Mouse (Mus musculus) brain, embryonic 14.5 days (tissue): Measurements from ENCODE around the gene Snd1.

Source experiments
- CTCF ChIP-seq: fragments of 200-500 bp; IDR thresholded peaks from 2 replicates; pipeline ENCODE4 v1.5.1; 2012; ENCODE audit warnings: inconsistent platforms, mild to moderate bottlenecking, moderate library complexity, borderline replicate concordance; ENCODE audit not compliant: insufficient read depth, insufficient read length; ENCODE audit errors: extremely low read depth
- POLR2A ChIP-seq: fragments of 200-500 bp; IDR thresholded peaks from 2 replicates; pipeline ENCODE4 v1.6.1; 2012; ENCODE audit warnings: mild to moderate bottlenecking, inconsistent platforms, borderline replicate concordance; ENCODE audit not compliant: poor library complexity, insufficient read depth, insufficient read length, severe bottlenecking; ENCODE audit errors: extremely low read depth

DNA sequence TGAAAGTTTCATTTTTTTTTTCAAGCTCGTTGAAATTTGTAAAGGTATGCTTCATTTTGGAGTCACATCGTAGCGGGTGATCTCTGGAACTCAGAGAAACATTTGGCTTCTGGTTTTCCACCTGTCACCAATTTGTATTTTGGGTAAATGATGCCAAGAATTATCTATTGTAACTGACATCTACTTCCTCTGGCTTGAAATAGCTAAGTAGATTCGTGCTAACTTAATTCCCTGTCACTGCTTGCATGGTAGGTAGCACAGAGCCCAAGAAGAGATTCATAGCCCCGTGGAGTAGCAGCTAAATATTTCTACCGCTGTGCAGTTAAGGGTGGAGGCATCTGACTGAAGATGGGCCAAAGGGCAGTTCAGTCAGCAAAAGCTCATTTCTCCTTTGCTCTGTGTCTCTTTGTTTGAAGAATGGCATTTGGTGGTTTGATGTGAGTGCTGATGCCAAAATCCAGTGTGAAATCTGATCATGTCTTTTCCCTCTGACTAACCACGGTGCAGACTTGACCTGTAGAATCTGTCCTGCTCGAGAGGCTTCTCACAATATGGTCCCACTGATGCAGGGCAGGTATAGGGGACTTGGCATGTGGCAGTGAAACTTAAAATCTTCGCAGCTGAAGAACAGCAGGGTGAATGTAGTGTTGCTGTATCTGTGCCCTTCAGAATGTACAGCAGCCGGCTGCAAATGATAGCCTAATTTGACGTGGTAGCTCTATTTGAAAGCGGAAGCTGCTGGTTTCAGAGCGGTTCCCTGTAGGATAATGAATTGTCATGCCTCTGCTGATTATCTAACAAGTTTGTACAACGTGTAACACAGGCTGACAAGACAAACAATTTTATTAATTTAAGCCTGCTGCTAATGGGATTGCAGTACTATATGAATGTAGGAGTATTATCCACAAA lies 101.7 kb downstream of the Snd1 start:
- TF ChIP-seq CTCF (no peak), POLR2A (no peak)
